Mouse (Mus musculus) midbrain, embryonic 10.5 days (tissue): Measurements from ENCODE around the gene Ece1. TPM values are rescaled to one million over a fixed set of nuclear protein-coding genes. Genes with fewer than 3 reads are reported as not detected.

ENCODE experiments used
- DNase-seq: peaks from one replicate; pipeline ENCODE4 v3.0.0-alpha.2; 2017; ENCODE audit warnings: low spot score
- H3K27ac ChIP-seq: fragments of 300-500 bp; sonication (generic); replicated peaks from 2 replicates; pipeline ENCODE4 v1.5.1; 2016; ENCODE audit warnings: mild to moderate bottlenecking
- H3K27me3 ChIP-seq: fragments of 300-500 bp; sonication (generic); 2 replicates; pipeline ENCODE4 v1.6.1; 2016; ENCODE audit warnings: low read depth, mild to moderate bottlenecking; ENCODE audit not compliant: poor library complexity, severe bottlenecking
- H3K36me3 ChIP-seq: fragments of 300-500 bp; sonication (generic); 2 replicates; pipeline ENCODE4 v1.6.1; 2016; ENCODE audit warnings: mild to moderate bottlenecking, moderate library complexity
- H3K4me1 ChIP-seq: fragments of 300-500 bp; sonication (generic); 2 replicates; pipeline ENCODE4 v1.6.1; 2016
- H3K4me3 ChIP-seq: fragments of 300-500 bp; sonication (generic); 2 replicates; pipeline ENCODE4 v1.5.1; 2016; ENCODE audit warnings: mild to moderate bottlenecking, moderate library complexity
- H3K9me3 ChIP-seq: fragments of 300-500 bp; sonication (generic); replicated peaks from 2 replicates; pipeline ENCODE4 v1.6.1; 2016; ENCODE audit warnings: mild to moderate bottlenecking
- WGBS: fragments of 180-500 bp; shearing (Covaris S2); methylation state at CpG from one replicate; pipeline ENCODE4 v1.1.7; 2016; 5-methylcytosine and 5-hydroxymethylcytosine counted together
- polyA plus RNA-seq: library from polyadenylated mRNA; unstranded; fragments of >200 nt; fragmentation: Nextera tagmentation; extraction: Ambion mirVana; gene quantifications from 2 replicates; pipeline ENCODE4 v1.2.1, GENCODE M21; 2016

Gene Ece1
- polyA plus RNA-seq, 1 experiment from 2014 or later, result 31.6 TPM

- H3K27ac ChIP-seq, result peak overlapping the region; percentile 87
- no peaks in the 10 kb centered on the region for H3K36me3 ChIP-seq
- DNase-seq, result no peak
- WGBS, result 22% methylated on average over 17 of the region's 17 CpGs
- H3K4me3 ChIP-seq, result peak overlapping the region; percentile 75
- H3K4me1 ChIP-seq, result peaks cover 56% of the 10 kb centered on the region
- no peaks in the 10 kb centered on the region for H3K9me3 ChIP-seq
- H3K27me3 ChIP-seq, result peaks cover 12% of the 10 kb centered on the region
These were observed 501 bp upstream of the Ece1 start for GRCm38 (mm10) chr4:137861461-137862011.

DNA sequence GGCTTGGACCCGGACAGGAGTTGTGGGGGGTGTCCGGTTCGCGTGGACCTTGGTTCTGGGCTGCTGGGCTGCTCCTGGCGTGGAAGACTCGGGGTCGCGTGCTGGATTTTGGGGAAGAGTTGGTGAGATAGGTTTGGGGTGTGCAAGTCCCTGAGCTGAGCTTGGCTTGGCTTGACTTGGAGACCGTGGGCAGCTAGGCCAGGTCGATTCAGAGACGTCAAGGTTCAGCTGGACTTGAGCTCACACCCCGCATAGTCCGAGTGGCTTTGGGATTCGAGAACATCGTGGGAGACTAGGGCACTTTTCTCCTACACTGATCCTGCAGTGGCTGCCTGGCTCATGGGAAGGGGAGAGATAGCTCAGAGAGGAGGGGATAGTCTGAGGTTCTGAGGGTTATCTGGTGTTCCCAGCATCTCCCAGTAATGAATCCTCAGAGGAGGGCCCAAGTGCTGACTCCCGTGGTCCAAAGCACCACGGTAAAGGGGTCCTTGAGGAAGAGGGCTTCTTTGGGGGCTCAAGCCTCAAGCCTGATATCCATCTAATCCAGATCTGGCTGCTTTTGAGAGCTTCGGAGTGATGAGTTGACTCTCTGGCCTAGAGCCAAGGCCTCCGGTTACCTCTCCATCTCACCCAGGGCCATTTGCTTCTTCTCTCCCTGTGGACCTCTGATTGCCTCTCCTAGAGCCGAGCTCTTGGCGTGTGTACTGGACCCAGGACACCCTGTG lies 641 bp downstream of the Ece1 start:
- Histone ChIP-seq H3K27ac (peak overlapping the region; percentile 87), H3K4me1 (peaks cover 68% of the 10 kb centered on the region), H3K27me3 (peaks cover 12% of the 10 kb centered on the region), H3K36me3 (no peaks in the 10 kb centered on the region), H3K9me3 (no peaks in the 10 kb centered on the region), H3K4me3 (peak overlapping the region; percentile 75)
- 21% methylated on average over 21 of the region's 21 CpGs for WGBS
- DNase-seq, result no peak

- Histone ChIP-seq H3K27ac (no peak overlapping the region), H3K9me3 (no peaks in the 10 kb centered on the region), H3K4me3 (no peak overlapping the region), H3K4me1 (peaks cover 72% of the 10 kb centered on the region), H3K27me3 (peaks cover 12% of the 10 kb centered on the region), H3K36me3 (no peaks in the 10 kb centered on the region)
- no peak for DNase-seq
- WGBS, result 95% methylated on average over 4 of the region's 4 CpGs
These were observed 2.0 kb downstream of the Ece1 start for GRCm38 (mm10) chr4:137864031-137864430.

GRCm38 (mm10) chr4:137864769-137865168 lies 2.7 kb downstream of the Ece1 start:
- Histone ChIP-seq H3K4me3 (no peak overlapping the region), H3K9me3 (no peaks in the 10 kb centered on the region), H3K4me1 (peaks cover 80% of the 10 kb centered on the region), H3K36me3 (no peaks in the 10 kb centered on the region), H3K27me3 (peaks cover 12% of the 10 kb centered on the region), H3K27ac (peak overlapping the region; percentile 59)
- DNase-seq, result no peak
- WGBS, result 71% methylated on average over 9 of the region's 9 CpGs

- Histone ChIP-seq H3K27ac (peak overlapping the region; percentile 59), H3K9me3 (no peaks in the 10 kb centered on the region), H3K36me3 (no peaks in the 10 kb centered on the region), H3K4me3 (no peak overlapping the region), H3K27me3 (peaks cover 12% of the 10 kb centered on the region), H3K4me1 (peaks cover 84% of the 10 kb centered on the region)
- DNase-seq, result no peak
- 77% methylated on average over 10 of the region's 10 CpGs for WGBS
These were observed 3.2 kb downstream of the Ece1 start for GRCm38 (mm10) chr4:137865221-137865641.

DNA sequence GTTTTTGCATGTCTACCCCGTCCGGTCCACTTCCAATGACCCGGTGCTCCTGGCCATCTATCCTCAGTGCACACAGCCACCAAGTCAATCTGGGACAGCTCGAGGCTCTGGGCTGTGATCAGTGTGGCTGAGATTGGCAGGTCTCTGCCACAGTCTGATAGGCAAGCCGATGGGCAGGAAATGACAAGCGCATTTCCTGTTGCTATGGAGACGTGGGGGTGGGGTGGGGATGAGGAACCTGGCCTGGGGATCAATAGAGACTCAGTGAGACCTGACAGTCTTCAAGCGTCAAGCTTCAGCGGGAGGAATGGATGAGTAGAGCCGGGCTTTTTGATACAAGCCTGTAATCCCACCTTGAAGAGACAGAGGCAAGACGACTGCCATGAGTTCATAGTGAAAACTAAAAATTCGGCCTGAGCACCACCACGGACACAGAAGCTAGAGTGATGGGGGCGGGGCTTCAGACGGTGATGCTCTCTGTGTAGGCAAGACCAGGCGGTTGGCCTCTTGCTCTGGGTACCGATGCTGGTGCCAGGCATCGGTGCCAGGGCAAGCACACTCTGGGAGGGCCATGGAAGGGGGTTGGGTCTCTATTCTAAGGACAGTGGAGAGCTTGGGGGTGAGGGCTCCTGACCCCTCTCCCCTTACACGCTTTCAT lies 4.3 kb downstream of the Ece1 start:
- peak; percentile 73 for DNase-seq

GRCm38 (mm10) chr4:137867225-137867624 lies 5.2 kb downstream of the Ece1 start:
- Histone ChIP-seq H3K4me3 (no peak overlapping the region), H3K27ac (peak overlapping the region; percentile 28), H3K4me1 (peaks cover 76% of the 10 kb centered on the region), H3K36me3 (no peaks in the 10 kb centered on the region), H3K27me3 (peaks cover 12% of the 10 kb centered on the region), H3K9me3 (no peaks in the 10 kb centered on the region)
- DNase-seq, result no peak
- WGBS, result 80% methylated on average over 4 of the region's 4 CpGs

More for the DNA sequence above, 4.3 kb downstream of the Ece1 start:
- Histone ChIP-seq H3K4me3 (peak overlapping the region; percentile 26), H3K9me3 (no peaks in the 10 kb centered on the region), H3K36me3 (no peaks in the 10 kb centered on the region), H3K4me1 (peaks cover 84% of the 10 kb centered on the region), H3K27me3 (peaks cover 12% of the 10 kb centered on the region), H3K27ac (peak overlapping the region; percentile 72)
- 37% methylated on average over 19 of the region's 19 CpGs for WGBS

- peak overlapping the region; percentile 28 for H3K27ac ChIP-seq
- H3K4me1 ChIP-seq, result peaks cover 71% of the 10 kb centered on the region
- peaks cover 10% of the 10 kb centered on the region for H3K27me3 ChIP-seq
- no peaks in the 10 kb centered on the region for H3K9me3 ChIP-seq
- no peak overlapping the region for H3K4me3 ChIP-seq
- DNase-seq, result no peak
- H3K36me3 ChIP-seq, result no peaks in the 10 kb centered on the region
- 87% methylated on average over 13 of the region's 13 CpGs for WGBS
These were observed 5.7 kb downstream of the Ece1 start for GRCm38 (mm10) chr4:137867675-137868257.

- H3K27me3 ChIP-seq, result no peaks in the 10 kb centered on the region
- peak overlapping the region; percentile 59 for H3K27ac ChIP-seq
- WGBS, result 54% methylated on average over 16 of the region's 16 CpGs
- H3K9me3 ChIP-seq, result no peaks in the 10 kb centered on the region
- H3K4me1 ChIP-seq, result peaks cover 67% of the 10 kb centered on the region
- H3K4me3 ChIP-seq, result no peak overlapping the region
- DNase-seq, result no peak
- H3K36me3 ChIP-seq, result no peaks in the 10 kb centered on the region
These were observed 7.7 kb downstream of the Ece1 start for GRCm38 (mm10) chr4:137869667-137870274.

DNA sequence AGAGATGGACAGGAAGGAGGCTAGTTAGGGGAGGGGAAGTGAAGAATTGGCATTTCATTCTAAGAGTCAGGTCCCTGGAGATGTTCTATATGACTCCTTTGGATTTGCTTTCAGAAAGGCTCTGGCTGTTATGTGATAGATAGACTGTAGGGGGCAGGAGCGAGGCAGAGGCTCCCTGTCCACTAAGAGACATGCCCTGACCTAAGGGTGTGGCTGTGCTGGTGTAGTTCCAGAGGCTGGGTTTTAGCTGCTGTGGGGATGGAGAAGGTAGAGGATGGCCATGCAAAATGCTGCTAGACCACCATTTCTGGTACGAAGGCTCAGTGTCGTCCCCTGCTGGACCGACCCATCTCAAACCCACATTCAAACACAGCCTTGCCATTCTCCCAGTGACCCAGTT lies 8.9 kb downstream of the Ece1 start:
- H3K36me3 ChIP-seq, result no peaks in the 10 kb centered on the region
- no peak for DNase-seq
- H3K9me3 ChIP-seq, result no peaks in the 10 kb centered on the region
- H3K4me1 ChIP-seq, result peaks cover 67% of the 10 kb centered on the region
- peak overlapping the region; percentile 59; the same call in 1 of the 2 replicates for H3K27ac ChIP-seq
- no peaks in the 10 kb centered on the region for H3K27me3 ChIP-seq
- no peak overlapping the region for H3K4me3 ChIP-seq
- 81% methylated on average over 4 of the region's 4 CpGs for WGBS

DNA sequence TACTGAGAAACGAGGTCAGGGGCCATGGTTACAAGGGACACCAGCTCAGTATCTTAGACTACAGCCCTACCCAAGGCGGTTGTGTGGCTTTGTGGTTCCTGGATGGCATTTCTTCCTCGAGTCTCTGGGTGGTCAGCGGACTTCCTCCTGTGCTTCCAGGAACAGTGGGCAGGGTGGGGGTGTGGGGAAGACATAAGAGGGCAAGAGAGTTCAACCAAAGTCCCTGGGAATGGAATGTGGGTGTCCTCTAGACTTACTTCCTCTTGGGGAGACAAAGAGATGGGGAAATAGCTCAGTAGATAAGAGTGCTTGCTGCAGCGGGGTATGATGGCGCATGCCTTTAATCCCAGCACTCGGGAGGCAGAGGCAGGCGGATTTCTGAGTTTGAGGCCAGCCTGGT lies 9.4 kb downstream of the Ece1 start:
- Histone ChIP-seq H3K4me3 (no peak overlapping the region), H3K9me3 (no peaks in the 10 kb centered on the region), H3K27me3 (no peaks in the 10 kb centered on the region), H3K4me1 (peaks cover 65% of the 10 kb centered on the region), H3K36me3 (no peaks in the 10 kb centered on the region), H3K27ac (no peak overlapping the region)
- DNase-seq, result no peak
- WGBS, result 90% methylated on average over 8 of the region's 8 CpGs

DNA sequence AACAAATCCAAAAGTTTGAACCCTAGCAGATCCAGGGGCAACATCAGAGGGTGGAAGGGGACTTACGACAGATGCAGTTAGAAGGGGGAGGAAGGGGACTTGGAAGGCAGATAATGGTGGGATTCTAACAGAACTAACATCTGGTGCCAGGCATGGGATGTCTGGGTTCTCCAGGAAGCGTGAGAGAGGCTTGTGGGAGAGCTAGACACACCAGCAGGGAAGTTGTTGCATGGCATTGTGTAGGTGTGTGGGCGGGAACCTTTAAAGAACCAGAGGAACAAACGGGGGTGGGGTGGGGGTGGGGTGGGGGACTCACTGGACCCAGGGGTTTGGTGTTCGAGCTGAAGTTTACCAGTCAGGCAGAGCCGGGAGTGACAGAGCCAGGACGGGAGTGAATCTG lies 12.3 kb downstream of the Ece1 start:
- Histone ChIP-seq H3K4me1 (peaks cover 71% of the 10 kb centered on the region), H3K4me3 (no peak overlapping the region), H3K9me3 (no peaks in the 10 kb centered on the region), H3K27ac (peak overlapping the region; percentile 74), H3K27me3 (no peaks in the 10 kb centered on the region), H3K36me3 (no peaks in the 10 kb centered on the region)
- DNase-seq, result no peak
- 16% methylated on average over 7 of the region's 7 CpGs for WGBS
